Mouse (Mus musculus): ENCODE data around the gene Olfr1143. TPM values are rescaled to one million over a fixed set of nuclear protein-coding genes. Genes with fewer than 3 reads are reported as not detected.

The Olfr1143 gene
- polyA plus RNA-seq (2012): not detected in 2 replicates

DNA sequence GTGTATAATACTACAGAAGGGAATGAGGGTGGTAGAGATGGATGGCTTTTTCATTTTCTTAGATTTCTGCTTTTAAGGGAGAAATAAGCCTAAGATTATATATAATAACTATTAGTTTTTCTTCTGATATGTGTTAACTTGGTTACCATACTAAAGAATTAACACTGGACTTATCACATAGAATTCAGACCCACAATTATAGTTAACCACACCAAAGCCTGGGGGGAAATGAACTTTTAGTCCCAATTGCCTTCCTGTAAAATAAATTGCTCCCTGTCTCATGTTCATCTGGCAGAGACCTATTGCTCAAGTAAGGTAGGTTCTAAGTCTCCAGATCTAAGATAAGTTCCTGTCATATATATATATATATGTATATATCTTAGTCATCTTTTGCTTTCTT, at the start of gene Olfr1143:
Olfr1143 (plus strand) TSS at position 301 of the 400 bp plus-strand sequence.
- H3K36me3 ChIP-seq (ENCODE audit: control insufficient read depth): no peaks in the 10 kb centered on the region
- no peak for TF ChIP-seq GATA1 (IDR thresholded peaks at IDR 0.05; ENCODE audit: low read length)
- TF ChIP-seq TAL1 (IDR thresholded peaks at IDR 0.05; ENCODE audit: low read length): no peak
- no peaks in the 10 kb centered on the region for H3K27me3 ChIP-seq (ENCODE audit: control insufficient read depth)
- 0 out of 2 replicates have a peak, but pooled peaks cover 4% of the 10 kb centered on the region for H3K9me3 ChIP-seq (ENCODE audit: control insufficient read depth, low read length)
- no peak within 1 kb of the TSS for H3K4me3 ChIP-seq (replicated peaks)
- H3K4me1 ChIP-seq (ENCODE audit: control insufficient read depth): no peaks in the 10 kb centered on the region

DNA sequence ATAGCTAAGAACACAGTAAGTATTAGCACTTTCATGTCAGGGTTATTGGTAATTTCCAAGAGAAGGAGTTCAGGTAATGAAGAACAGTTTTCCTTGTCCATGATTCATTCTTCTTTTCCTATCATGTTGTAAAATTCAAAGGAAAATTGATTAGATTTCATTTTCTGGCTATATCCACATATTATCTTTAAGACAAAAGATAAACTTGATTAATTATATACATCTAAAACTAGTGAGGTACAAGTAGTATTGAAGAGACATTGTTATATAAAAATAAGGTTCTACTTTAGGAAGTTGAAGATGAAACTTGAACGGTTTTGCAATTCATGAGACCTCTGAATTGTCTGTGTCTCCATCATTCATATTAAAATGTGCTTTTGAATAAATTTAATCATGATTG, 46.5 kb upstream of the Olfr1143 start, which contains the start of gene Olfr1141:
Olfr1141 (minus strand) TSS at position 101 of the 400 bp plus-strand sequence.
- Histone ChIP-seq H3K4me3 (replicated peaks) (no peak within 1 kb of the TSS), H3K27me3 (ENCODE audit: control insufficient read depth) (no peaks in the 10 kb centered on the region), H3K36me3 (ENCODE audit: control insufficient read depth) (no peaks in the 10 kb centered on the region), H3K4me1 (ENCODE audit: control insufficient read depth) (no peaks in the 10 kb centered on the region), H3K9me3 (ENCODE audit: control insufficient read depth, low read length) (no peaks in the 10 kb centered on the region)
- TF ChIP-seq TAL1 (IDR thresholded peaks at IDR 0.05; ENCODE audit: low read length) (no peak), GATA1 (IDR thresholded peaks at IDR 0.05; ENCODE audit: low read length) (no peak)

DNA sequence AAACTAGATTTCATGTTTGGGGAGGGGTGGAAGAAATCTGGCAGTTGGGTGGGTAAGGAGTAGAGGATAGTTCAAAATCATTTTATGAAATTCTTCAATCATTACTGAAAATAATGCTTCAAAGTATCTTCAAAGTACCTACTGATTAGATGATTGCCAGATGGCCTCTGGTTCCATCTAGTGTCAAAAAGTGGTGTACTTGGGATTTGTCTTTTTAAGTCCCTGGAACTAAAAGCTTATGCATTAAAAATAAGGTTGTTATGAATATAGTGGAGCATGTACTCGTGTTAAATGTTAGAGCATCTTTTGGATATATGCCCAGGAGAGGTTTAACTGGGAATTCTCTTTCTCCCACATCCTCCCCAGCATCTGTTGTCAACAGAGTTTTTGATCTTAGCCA, 24.2 kb upstream of the Olfr1143 start:
- TF ChIP-seq GATA1 (IDR thresholded peaks at IDR 0.05; ENCODE audit: low read length): no peak
- TF ChIP-seq TAL1 (IDR thresholded peaks at IDR 0.05; ENCODE audit: low read length): no peak
- Histone ChIP-seq H3K36me3 (ENCODE audit: control insufficient read depth) (no peaks in the 10 kb centered on the region), H3K4me1 (ENCODE audit: control insufficient read depth) (no peaks in the 10 kb centered on the region), H3K4me3 (replicated peaks) (no peak overlapping the region), H3K9me3 (ENCODE audit: control insufficient read depth, low read length) (peaks cover 3% of the 10 kb centered on the region), H3K27me3 (ENCODE audit: control insufficient read depth) (no peaks in the 10 kb centered on the region)

GRCm38 (mm10) chr2:87779183-87779582, 21.2 kb upstream of the Olfr1143 start, which contains the start of gene Olfr152:
Gene Olfr152 (plus strand): TSS chr2:87779483.
- Histone ChIP-seq H3K9me3 (ENCODE audit: control insufficient read depth, low read length) (peaks cover 3% of the 10 kb centered on the region), H3K4me1 (ENCODE audit: control insufficient read depth) (no peaks in the 10 kb centered on the region), H3K4me3 (replicated peaks) (no peak within 1 kb of the TSS), H3K36me3 (ENCODE audit: control insufficient read depth) (no peaks in the 10 kb centered on the region), H3K27me3 (ENCODE audit: control insufficient read depth) (no peaks in the 10 kb centered on the region)
- no peak for TF ChIP-seq TAL1 (IDR thresholded peaks at IDR 0.05; ENCODE audit: low read length)
- no peak for TF ChIP-seq GATA1 (IDR thresholded peaks at IDR 0.05; ENCODE audit: low read length)

- no peak within 1 kb of the TSS for H3K4me3 ChIP-seq (replicated peaks)
- TF ChIP-seq TAL1 (IDR thresholded peaks at IDR 0.05; ENCODE audit: low read length) (no peak), GATA1 (IDR thresholded peaks at IDR 0.05; ENCODE audit: low read length) (no peak)
- no peaks in the 10 kb centered on the region for H3K4me1 ChIP-seq (ENCODE audit: control insufficient read depth)
- no peaks in the 10 kb centered on the region for H3K27me3 ChIP-seq (ENCODE audit: control insufficient read depth)
- no peaks in the 10 kb centered on the region for H3K9me3 ChIP-seq (ENCODE audit: control insufficient read depth, low read length)
- no peaks in the 10 kb centered on the region for H3K36me3 ChIP-seq (ENCODE audit: control insufficient read depth)
Measured at GRCm38 (mm10) chr2:87809522-87809921, 9.1 kb downstream of the Olfr1143 start, which contains the start of gene Olfr1145. Gene Olfr1145 (plus strand): TSS chr2:87809822.

DNA sequence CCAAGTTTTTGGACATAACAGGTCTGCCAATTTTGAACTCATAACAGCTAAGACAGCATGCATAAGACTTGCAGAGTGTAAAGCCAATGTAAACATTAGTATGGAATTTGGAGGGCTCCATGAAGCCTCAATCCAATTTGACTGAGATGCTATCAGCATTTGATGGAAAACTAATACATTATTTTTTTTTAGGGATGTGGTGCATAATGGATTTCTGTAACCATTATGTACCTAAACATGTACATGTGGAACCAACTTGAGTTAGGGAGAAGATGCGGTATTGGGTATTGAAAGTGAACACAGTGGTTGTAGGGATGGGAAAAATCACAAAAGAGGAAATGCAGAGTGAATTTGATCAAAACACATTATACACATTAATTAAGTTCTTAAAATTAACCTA, 29.8 kb downstream of the Olfr1143 start, which contains the start of gene Olfr1148:
Olfr1148 (plus strand) TSS at position 301 of the 400 bp plus-strand sequence.
- H3K4me3 ChIP-seq (replicated peaks): no peak within 1 kb of the TSS
- H3K9me3 ChIP-seq (ENCODE audit: control insufficient read depth, low read length): no peaks in the 10 kb centered on the region
- H3K27me3 ChIP-seq (ENCODE audit: control insufficient read depth): no peaks in the 10 kb centered on the region
- TF ChIP-seq TAL1 (IDR thresholded peaks at IDR 0.05; ENCODE audit: low read length): no peak
- TF ChIP-seq GATA1 (IDR thresholded peaks at IDR 0.05; ENCODE audit: low read length): no peak
- H3K36me3 ChIP-seq (ENCODE audit: control insufficient read depth): no peaks in the 10 kb centered on the region
- no peaks in the 10 kb centered on the region for H3K4me1 ChIP-seq (ENCODE audit: control insufficient read depth)

DNA sequence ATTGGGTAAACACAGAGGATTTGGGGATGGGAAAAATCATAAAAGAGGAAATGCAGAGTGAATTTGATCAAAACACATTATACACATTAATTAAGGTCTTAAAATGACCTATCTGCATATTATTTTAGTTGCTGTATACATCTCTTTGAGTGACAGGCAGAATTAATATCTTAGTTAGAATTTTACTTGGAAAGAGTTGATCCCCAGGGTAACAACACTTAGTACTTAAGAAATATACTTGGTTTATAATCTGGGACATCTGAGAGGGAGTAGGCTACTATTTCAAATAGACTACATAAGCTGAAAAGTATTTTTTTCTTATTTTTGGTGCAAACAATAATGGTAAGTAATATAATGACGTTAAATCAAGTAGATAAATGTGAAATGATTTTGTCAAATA, 43.3 kb downstream of the Olfr1143 start, which contains the start of gene Olfr1150-ps1:
Olfr1150-ps1 (plus strand) TSS at position 301 of the 400 bp plus-strand sequence.
- no peaks in the 10 kb centered on the region for H3K9me3 ChIP-seq (ENCODE audit: control insufficient read depth, low read length)
- no peaks in the 10 kb centered on the region for H3K4me1 ChIP-seq (ENCODE audit: control insufficient read depth)
- no peak for TF ChIP-seq GATA1 (IDR thresholded peaks at IDR 0.05; ENCODE audit: low read length)
- TF ChIP-seq TAL1 (IDR thresholded peaks at IDR 0.05; ENCODE audit: low read length): no peak
- H3K27me3 ChIP-seq (ENCODE audit: control insufficient read depth): no peaks in the 10 kb centered on the region
- H3K36me3 ChIP-seq (ENCODE audit: control insufficient read depth): no peaks in the 10 kb centered on the region
- H3K4me3 ChIP-seq (replicated peaks): no peak within 1 kb of the TSS

Other genes with a start within 250 kb of the Olfr1143 start
- not detected in 2 replicates for gene Olfr1129, start 226.7 kb upstream of the Olfr1143 start, polyA plus RNA-seq (2012)
- gene Olfr1130, start 194.4 kb upstream of the Olfr1143 start, polyA plus RNA-seq (2012): not detected in 2 replicates
- gene Olfr1131, start 173.5 kb upstream of the Olfr1143 start, polyA plus RNA-seq (2012): not detected in 2 replicates
- not detected in 2 replicates for gene Olfr1132, start 163.1 kb upstream of the Olfr1143 start, polyA plus RNA-seq (2012)
- gene Olfr1133, start 153.2 kb upstream of the Olfr1143 start, polyA plus RNA-seq (2012): not detected in 2 replicates
- gene Olfr1134, start 142.1 kb upstream of the Olfr1143 start, polyA plus RNA-seq (2012): not detected in 2 replicates
- gene Olfr1135, start 126.9 kb upstream of the Olfr1143 start, polyA plus RNA-seq (2012): not detected in 2 replicates
- not detected in 2 replicates for gene Olfr1136, start 106.6 kb upstream of the Olfr1143 start, polyA plus RNA-seq (2012)
- gene Olfr1137, start 87.4 kb upstream of the Olfr1143 start, polyA plus RNA-seq (2012): not detected in 2 replicates
- gene Olfr1138, start 60.6 kb upstream of the Olfr1143 start, polyA plus RNA-seq (2012): not detected in 2 replicates
- gene Olfr1140, start 56.8 kb upstream of the Olfr1143 start, polyA plus RNA-seq (2012): not detected in 2 replicates
- gene Olfr1141, start 46.6 kb upstream of the Olfr1143 start, polyA plus RNA-seq (2012): not detected in 2 replicates
- not detected in 2 replicates for gene Olfr152, start 21.1 kb upstream of the Olfr1143 start, polyA plus RNA-seq (2012)
- gene Olfr1145, start 9.2 kb downstream of the Olfr1143 start, polyA plus RNA-seq (2012): not detected in 2 replicates
- not detected in 2 replicates for gene Olfr1148, start 29.9 kb downstream of the Olfr1143 start, polyA plus RNA-seq (2012)
- gene Olfr1150-ps1, start 43.4 kb downstream of the Olfr1143 start, polyA plus RNA-seq (2012): not detected in 2 replicates
- 0.02 TPM in 1 of 2 replicates, not detected in the other for gene Olfr1151, start 55.3 kb downstream of the Olfr1143 start, polyA plus RNA-seq (2012)
- not detected in 2 replicates for gene Olfr1152, start 65.9 kb downstream of the Olfr1143 start, polyA plus RNA-seq (2012)
- not detected in 2 replicates for gene Olfr1153, start 94.4 kb downstream of the Olfr1143 start, polyA plus RNA-seq (2012)
- gene Olfr1154, start 104.6 kb downstream of the Olfr1143 start, polyA plus RNA-seq (2012): 0.06 TPM in 1 of 2 replicates, not detected in the other
- not detected in 2 replicates for gene Olfr1155, start 144.5 kb downstream of the Olfr1143 start, polyA plus RNA-seq (2012)
- not detected in 2 replicates for gene Olfr1156, start 152.5 kb downstream of the Olfr1143 start, polyA plus RNA-seq (2012)
- gene Olfr1157, start 167.7 kb downstream of the Olfr1143 start, polyA plus RNA-seq (2012): not detected in 2 replicates
- not detected in 2 replicates for gene Olfr74, start 174.1 kb downstream of the Olfr1143 start, polyA plus RNA-seq (2012)
- gene Olfr1158, start 189.5 kb downstream of the Olfr1143 start, polyA plus RNA-seq (2012): not detected in 2 replicates
- gene Olfr1160, start 207.7 kb downstream of the Olfr1143 start, polyA plus RNA-seq (2012): not detected in 2 replicates
- not detected in 2 replicates for gene Olfr1161, start 222.2 kb downstream of the Olfr1143 start, polyA plus RNA-seq (2012)
- gene Olfr73, start 237.1 kb downstream of the Olfr1143 start, polyA plus RNA-seq (2012): not detected in 2 replicates